Mouse (Mus musculus): Measurements from ENCODE around the gene Slc9a2. TPM values are rescaled to one million over a fixed set of nuclear protein-coding genes. Genes with fewer than 3 reads are reported as not detected.

Gene Slc9a2
- total RNA-seq, 1 experiment from 2014 or later: 1.1 TPM

- ATAC-seq (replicated peaks; ENCODE audit: insufficient number of reproducible peaks, low FRiP score, low TSS enrichment, poor library complexity, severe bottlenecking): no peak
Measured at GRCm38 (mm10) chr1:40774040-40774439, 93.7 kb downstream of the Slc9a2 start.

- ATAC-seq (replicated peaks; ENCODE audit: insufficient number of reproducible peaks, low FRiP score, low TSS enrichment, poor library complexity, severe bottlenecking): no peak
Measured at GRCm38 (mm10) chr1:40776102-40776501, 95.7 kb downstream of the Slc9a2 start.

- no peak for ATAC-seq (replicated peaks; ENCODE audit: insufficient number of reproducible peaks, low FRiP score, low TSS enrichment, poor library complexity, severe bottlenecking)
Measured at GRCm38 (mm10) chr1:40776763-40777162, 96.4 kb downstream of the Slc9a2 start.

GRCm38 (mm10) chr1:40783450-40783849 lies 103.1 kb downstream of the Slc9a2 start:
- ATAC-seq (replicated peaks; ENCODE audit: insufficient number of reproducible peaks, low FRiP score, low TSS enrichment, poor library complexity, severe bottlenecking): no peak

GRCm38 (mm10) chr1:40784306-40784705 lies 103.9 kb downstream of the Slc9a2 start:
- ATAC-seq (replicated peaks; ENCODE audit: insufficient number of reproducible peaks, low FRiP score, low TSS enrichment, poor library complexity, severe bottlenecking): no peak

GRCm38 (mm10) chr1:40785876-40786445 lies 105.6 kb downstream of the Slc9a2 start:
- no peak for ATAC-seq (replicated peaks; ENCODE audit: insufficient number of reproducible peaks, low FRiP score, low TSS enrichment, poor library complexity, severe bottlenecking)

GRCm38 (mm10) chr1:40788956-40789355 lies 108.6 kb downstream of the Slc9a2 start:
- ATAC-seq (replicated peaks; ENCODE audit: insufficient number of reproducible peaks, low FRiP score, low TSS enrichment, poor library complexity, severe bottlenecking): no peak

- ATAC-seq (replicated peaks; ENCODE audit: insufficient number of reproducible peaks, low FRiP score, low TSS enrichment, poor library complexity, severe bottlenecking): no peak
Measured at GRCm38 (mm10) chr1:40789666-40790233, 109.4 kb downstream of the Slc9a2 start.

GRCm38 (mm10) chr1:40790324-40791141 lies 110.2 kb downstream of the Slc9a2 start, which contains the start of gene Mfsd9:
TSS of gene Mfsd9 (minus strand) at chr1:40790687.
- peak; percentile 90 for ATAC-seq (replicated peaks; ENCODE audit: insufficient number of reproducible peaks, low FRiP score, low TSS enrichment, poor library complexity, severe bottlenecking)

GRCm38 (mm10) chr1:40795508-40795907 lies 115.1 kb downstream of the Slc9a2 start:
- no peak for ATAC-seq (replicated peaks; ENCODE audit: insufficient number of reproducible peaks, low FRiP score, low TSS enrichment, poor library complexity, severe bottlenecking)

- peak; percentile 61 for ATAC-seq (replicated peaks; ENCODE audit: insufficient number of reproducible peaks, low FRiP score, low TSS enrichment, poor library complexity, severe bottlenecking)
Measured at GRCm38 (mm10) chr1:40797348-40797747, 117.0 kb downstream of the Slc9a2 start.

GRCm38 (mm10) chr1:40799121-40799520 lies 118.7 kb downstream of the Slc9a2 start:
- ATAC-seq (replicated peaks; ENCODE audit: insufficient number of reproducible peaks, low FRiP score, low TSS enrichment, poor library complexity, severe bottlenecking): no peak

- ATAC-seq (replicated peaks; ENCODE audit: insufficient number of reproducible peaks, low FRiP score, low TSS enrichment, poor library complexity, severe bottlenecking): no peak
Measured at GRCm38 (mm10) chr1:40800908-40801307, 120.5 kb downstream of the Slc9a2 start.

- no peak for ATAC-seq (replicated peaks; ENCODE audit: insufficient number of reproducible peaks, low FRiP score, low TSS enrichment, poor library complexity, severe bottlenecking)
Measured at GRCm38 (mm10) chr1:40802759-40803158, 122.4 kb downstream of the Slc9a2 start.

- ATAC-seq (replicated peaks; ENCODE audit: insufficient number of reproducible peaks, low FRiP score, low TSS enrichment, poor library complexity, severe bottlenecking): no peak
Measured at GRCm38 (mm10) chr1:40804118-40804517, 123.7 kb downstream of the Slc9a2 start.

- ATAC-seq (replicated peaks; ENCODE audit: insufficient number of reproducible peaks, low FRiP score, low TSS enrichment, poor library complexity, severe bottlenecking): no peak
Measured at GRCm38 (mm10) chr1:40805351-40805750, 125.0 kb downstream of the Slc9a2 start, which contains the start of gene Tmem182. TSS of gene Tmem182 (plus strand) at chr1:40805601.

- no peak for ATAC-seq (replicated peaks; ENCODE audit: insufficient number of reproducible peaks, low FRiP score, low TSS enrichment, poor library complexity, severe bottlenecking)
Measured at GRCm38 (mm10) chr1:40805891-40806290, 125.5 kb downstream of the Slc9a2 start.

GRCm38 (mm10) chr1:40808643-40809042 lies 128.3 kb downstream of the Slc9a2 start:
- no peak for ATAC-seq (replicated peaks; ENCODE audit: insufficient number of reproducible peaks, low FRiP score, low TSS enrichment, poor library complexity, severe bottlenecking)

GRCm38 (mm10) chr1:40815071-40815845 lies 134.9 kb downstream of the Slc9a2 start:
- ATAC-seq (replicated peaks; ENCODE audit: insufficient number of reproducible peaks, low FRiP score, low TSS enrichment, poor library complexity, severe bottlenecking): no peak
